Mouse (Mus musculus) urinary bladder, adult 18-20 months (tissue): ENCODE measurements around the gene Olfr1301.

Source experiments
- DNase-seq, 2 experiments: peaks; one replicate each; pipeline ENCODE4 v3.0.0; 2022; ENCODE audit warnings: low spot score in 2 of 2, mixed read lengths in 2 of 2

The Olfr1301 gene

GRCm38 (mm10) chr2:111750706-111751105, at the start of gene Olfr1301:
Gene Olfr1301, plus strand, starts transcription at chr2:111751006.
- no peak for DNase-seq

GRCm38 (mm10) chr2:111726739-111727138, 24.1 kb upstream of the Olfr1301 start:
- DNase-seq, result no peak

- DNase-seq, result no peak
These were observed 26.3 kb downstream of the Olfr1301 start, which contains the start of gene Olfr1302 for GRCm38 (mm10) chr2:111777129-111777528. Gene Olfr1302, plus strand, starts transcription at chr2:111777429.
